Mouse (Mus musculus) kidney, embryonic 15.5 days (tissue): ENCODE measurements at regions not wholly inside any gene's neighbourhood (a gene's known extent, or its start where the extent isn't known, plus 50 kb on each side); places are given as distances from the start of the nearest gene placed in this dataset.
"Not testable (repeated sequence)": the region's sequence is repeated elsewhere in the genome, so short reads cannot be mapped to it uniquely, and the experiment has no call there.

Experiments
- ATAC-seq: fragments of 200-750 bp; cut with Nextera tagmentation; replicated peaks from 2 replicates; pipeline ENCODE4 v1.8.0; 2017; ENCODE audit warnings: moderate TSS enrichment; ENCODE audit not compliant: low FRiP score
- H3K27ac ChIP-seq: fragments of 300-500 bp; sonication (generic); 2 replicates; pipeline ENCODE4 v1.5.1; 2015; ENCODE audit warnings: mild to moderate bottlenecking, inconsistent platforms
- H3K27me3 ChIP-seq: fragments of 300-500 bp; sonication (generic); 2 replicates; pipeline ENCODE4 v1.6.1; 2015; ENCODE audit warnings: inconsistent platforms
- H3K36me3 ChIP-seq: fragments of 300-500 bp; sonication (generic); 2 replicates; pipeline ENCODE4 v1.6.1; 2015; ENCODE audit warnings: inconsistent platforms
- H3K4me1 ChIP-seq: fragments of 300-500 bp; sonication (generic); 2 replicates; pipeline ENCODE4 v1.6.1; 2015; ENCODE audit warnings: inconsistent platforms
- H3K4me2 ChIP-seq: fragments of 300-500 bp; sonication (generic); 2 replicates; pipeline ENCODE4 v1.6.1; 2015; ENCODE audit warnings: moderate library complexity, mild to moderate bottlenecking, inconsistent platforms
- H3K4me3 ChIP-seq: fragments of 300-500 bp; sonication (generic); replicated peaks from 2 replicates; pipeline ENCODE4 v1.5.1; 2015; ENCODE audit warnings: mild to moderate bottlenecking, inconsistent platforms
- H3K9ac ChIP-seq: fragments of 300-500 bp; sonication (generic); 2 replicates; pipeline ENCODE4 v1.6.1; 2015; ENCODE audit warnings: mild to moderate bottlenecking, inconsistent platforms
- H3K9me3 ChIP-seq: fragments of 300-500 bp; sonication (generic); replicated peaks from 2 replicates; pipeline ENCODE4 v1.6.1; 2016; ENCODE audit warnings: inconsistent platforms
- WGBS: fragments of 180-500 bp; shearing (Covaris S2); methylation state at CpG from one replicate; pipeline ENCODE4 v1.1.7; 2015; ENCODE audit warnings: mixed read lengths; 5-methylcytosine and 5-hydroxymethylcytosine counted together

- no peak for ATAC-seq
- H3K9me3 ChIP-seq: no peaks in the 10 kb centered on the region
- no peak overlapping the region for H3K9ac ChIP-seq
- 0 out of 2 replicates have a peak, but pooled peaks cover 13% of the 10 kb centered on the region for H3K27me3 ChIP-seq
- H3K36me3 ChIP-seq: no peaks in the 10 kb centered on the region
- no peak overlapping the region for H3K27ac ChIP-seq
- peaks cover 13% of the 10 kb centered on the region for H3K4me1 ChIP-seq
- H3K4me2 ChIP-seq: no peak overlapping the region
- 57% methylated on average over 14 of the region's 14 CpGs for WGBS
- no peak overlapping the region for H3K4me3 ChIP-seq
These were observed 95.2 kb downstream of the Fasl start for GRCm38 (mm10) chr1:161692836-161693767.

GRCm38 (mm10) chr1:161688946-161689345 lies 99.3 kb downstream of the Fasl start:
- Histone ChIP-seq H3K4me2 (no peak overlapping the region), H3K9me3 (no peaks in the 10 kb centered on the region), H3K27ac (0 out of 2 replicates have a peak overlapping the region, but pooled peaks have one; percentile 14), H3K27me3 (peaks cover 22% of the 10 kb centered on the region; the same call in 1 of the 2 replicates), H3K36me3 (no peaks in the 10 kb centered on the region), H3K4me1 (peaks cover 16% of the 10 kb centered on the region), H3K9ac (no peak overlapping the region), H3K4me3 (no peak overlapping the region)
- peak; percentile 92 for ATAC-seq
- WGBS: 2% methylated on average over 3 of the region's 3 CpGs

DNA sequence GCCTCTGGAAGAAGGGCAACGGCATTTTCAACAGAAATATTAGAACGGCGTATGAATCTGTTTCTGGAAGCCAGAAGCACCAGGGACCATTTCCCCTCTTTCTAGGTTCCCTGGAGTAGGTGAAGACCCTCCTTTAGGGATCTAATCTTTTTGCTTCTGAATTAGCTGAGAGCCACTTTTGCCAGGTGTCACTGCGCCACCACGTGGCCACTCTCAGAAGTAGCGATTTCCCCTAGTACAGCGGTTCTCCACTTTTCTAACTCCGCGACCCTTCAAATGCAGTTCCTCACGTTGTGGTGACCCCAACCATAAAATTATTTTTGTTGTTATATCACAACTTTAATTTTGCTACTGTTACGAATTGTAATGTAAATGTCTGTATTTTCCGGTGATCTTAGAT lies 100.7 kb downstream of the Fasl start:
- Histone ChIP-seq H3K9me3 (no peaks in the 10 kb centered on the region), H3K9ac (no peak overlapping the region), H3K36me3 (no peaks in the 10 kb centered on the region), H3K27me3 (peaks cover 22% of the 10 kb centered on the region; the same call in 1 of the 2 replicates), H3K4me3 (no peak overlapping the region), H3K4me1 (peaks cover 16% of the 10 kb centered on the region), H3K27ac (no peak overlapping the region), H3K4me2 (peak overlapping the region; percentile 34)
- 22% methylated on average over 12 of the region's 12 CpGs for WGBS
- ATAC-seq: no peak

DNA sequence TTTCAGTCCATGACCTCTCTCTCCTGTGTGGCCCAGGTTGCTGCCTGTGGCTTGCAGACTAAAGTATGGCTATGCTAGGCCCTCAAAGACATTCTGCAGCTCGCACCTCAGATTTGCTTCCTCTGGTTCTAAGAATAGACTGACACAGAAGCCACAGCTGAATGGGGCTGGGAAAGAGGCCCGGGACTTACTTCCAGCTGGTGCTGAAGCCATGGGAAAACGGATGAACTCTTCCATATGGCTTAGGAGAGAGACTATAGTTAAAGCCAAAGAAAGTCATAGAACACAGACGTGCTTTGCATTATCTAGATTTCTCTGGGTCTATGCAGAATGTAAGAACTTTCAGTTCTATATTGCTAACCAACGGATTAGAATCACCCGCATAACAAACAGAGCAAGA lies 107.7 kb downstream of the Fasl start:
- no peaks in the 10 kb centered on the region for H3K9me3 ChIP-seq
- H3K27me3 ChIP-seq: 0 out of 2 replicates have a peak, but pooled peaks cover 5% of the 10 kb centered on the region
- ATAC-seq: no peak
- no peak overlapping the region for H3K27ac ChIP-seq
- no peak overlapping the region for H3K4me2 ChIP-seq
- no peaks in the 10 kb centered on the region for H3K4me1 ChIP-seq
- H3K4me3 ChIP-seq: no peak overlapping the region
- H3K9ac ChIP-seq: no peak overlapping the region
- H3K36me3 ChIP-seq: no peaks in the 10 kb centered on the region
- WGBS: 74% methylated on average over 6 of the region's 6 CpGs

GRCm38 (mm10) chr1:161670937-161671336 lies 117.4 kb downstream of the Fasl start:
- H3K27ac ChIP-seq: no peak overlapping the region
- no peak overlapping the region for H3K4me2 ChIP-seq
- 89% methylated on average over 5 of the region's 5 CpGs for WGBS
- no peaks in the 10 kb centered on the region for H3K36me3 ChIP-seq
- H3K27me3 ChIP-seq: no peaks in the 10 kb centered on the region
- ATAC-seq: no peak
- no peak overlapping the region for H3K9ac ChIP-seq
- no peaks in the 10 kb centered on the region for H3K9me3 ChIP-seq
- H3K4me1 ChIP-seq: no peaks in the 10 kb centered on the region
- no peak overlapping the region for H3K4me3 ChIP-seq

GRCm38 (mm10) chr1:161664321-161664720 lies 124.0 kb downstream of the Fasl start:
- H3K4me2 ChIP-seq: no peak overlapping the region
- no peak for ATAC-seq
- 57% methylated on average over 3 of the region's 3 CpGs for WGBS
- H3K36me3 ChIP-seq: no peaks in the 10 kb centered on the region
- H3K27ac ChIP-seq: no peak overlapping the region
- H3K9ac ChIP-seq: no peak overlapping the region
- no peaks in the 10 kb centered on the region for H3K9me3 ChIP-seq
- no peak overlapping the region for H3K4me3 ChIP-seq
- H3K27me3 ChIP-seq: no peaks in the 10 kb centered on the region
- no peaks in the 10 kb centered on the region for H3K4me1 ChIP-seq

DNA sequence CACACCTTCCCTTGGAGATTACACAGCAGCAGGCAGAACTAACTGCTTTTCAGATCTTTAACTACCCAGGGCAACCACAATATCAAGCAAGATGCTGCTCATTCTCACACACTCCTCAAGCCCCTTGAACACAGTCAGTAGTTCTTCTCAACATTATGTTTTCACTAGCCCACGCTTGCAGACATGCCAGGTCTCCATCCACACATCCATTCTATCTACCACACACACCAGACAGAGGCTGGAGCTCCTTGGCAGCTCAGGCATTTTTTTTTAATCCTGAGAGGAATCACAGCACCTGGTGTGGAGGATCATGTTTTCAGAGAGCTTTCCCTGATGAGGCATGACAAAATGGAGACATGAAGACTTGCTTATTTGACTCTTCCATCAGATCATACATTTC lies 124.9 kb downstream of the Fasl start:
- ATAC-seq: no peak
- no peaks in the 10 kb centered on the region for H3K27me3 ChIP-seq
- no peaks in the 10 kb centered on the region for H3K9me3 ChIP-seq
- H3K9ac ChIP-seq: no peak overlapping the region
- no peaks in the 10 kb centered on the region for H3K36me3 ChIP-seq
- whole genome bisulfite sequencing: 76% methylated on average over 1 of the region's 1 CpGs
- H3K4me1 ChIP-seq: no peaks in the 10 kb centered on the region
- H3K4me3 ChIP-seq: no peak overlapping the region
- no peak overlapping the region for H3K27ac ChIP-seq
- no peak overlapping the region for H3K4me2 ChIP-seq

- Histone ChIP-seq H3K4me1 (no peaks in the 10 kb centered on the region), H3K9me3 (no peaks in the 10 kb centered on the region), H3K4me3 (no peak overlapping the region), H3K36me3 (no peaks in the 10 kb centered on the region), H3K4me2 (no peak overlapping the region), H3K9ac (no peak overlapping the region), H3K27ac (no peak overlapping the region), H3K27me3 (no peaks in the 10 kb centered on the region)
- WGBS: 82% methylated on average over 2 of the region's 2 CpGs
- ATAC-seq: no peak
These were observed 126.1 kb downstream of the Fasl start for GRCm38 (mm10) chr1:161662241-161662640.

GRCm38 (mm10) chr1:161657511-161657910 lies 130.8 kb downstream of the Fasl start:
- Histone ChIP-seq H3K27me3 (no peaks in the 10 kb centered on the region), H3K4me3 (no peak overlapping the region), H3K4me2 (no peak overlapping the region), H3K27ac (no peak overlapping the region), H3K9ac (no peak overlapping the region), H3K9me3 (no peaks in the 10 kb centered on the region), H3K36me3 (no peaks in the 10 kb centered on the region), H3K4me1 (no peaks in the 10 kb centered on the region)
- WGBS: 48% methylated on average over 1 of the region's 1 CpGs
- ATAC-seq: no peak

DNA sequence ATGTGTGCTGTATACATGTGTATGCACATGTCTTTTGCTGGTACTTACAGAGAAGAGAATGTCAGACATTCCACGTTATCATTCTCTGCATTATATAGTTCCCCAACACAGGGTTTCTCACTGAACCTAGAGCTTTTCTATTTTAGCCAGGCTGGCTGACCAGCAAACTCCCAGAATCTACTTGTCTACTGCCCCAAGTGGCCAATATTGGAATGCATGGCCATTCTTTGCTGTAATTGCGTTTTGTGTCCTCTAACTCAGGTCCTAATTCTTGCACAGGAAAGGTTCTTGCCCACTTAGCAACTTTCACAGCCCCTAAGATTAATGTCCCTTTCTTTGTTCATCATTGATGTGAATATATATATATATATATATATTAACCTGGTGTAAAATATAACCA lies 138.9 kb downstream of the Fasl start:
- Histone ChIP-seq H3K4me3 (no peak overlapping the region), H3K4me1 (no peaks in the 10 kb centered on the region), H3K9me3 (no peaks in the 10 kb centered on the region), H3K27me3 (no peaks in the 10 kb centered on the region), H3K27ac (no peak overlapping the region), H3K4me2 (no peak overlapping the region), H3K36me3 (no peaks in the 10 kb centered on the region), H3K9ac (no peak overlapping the region)
- WGBS: 67% methylated on average over 2 of the region's 2 CpGs
- ATAC-seq: no peak

DNA sequence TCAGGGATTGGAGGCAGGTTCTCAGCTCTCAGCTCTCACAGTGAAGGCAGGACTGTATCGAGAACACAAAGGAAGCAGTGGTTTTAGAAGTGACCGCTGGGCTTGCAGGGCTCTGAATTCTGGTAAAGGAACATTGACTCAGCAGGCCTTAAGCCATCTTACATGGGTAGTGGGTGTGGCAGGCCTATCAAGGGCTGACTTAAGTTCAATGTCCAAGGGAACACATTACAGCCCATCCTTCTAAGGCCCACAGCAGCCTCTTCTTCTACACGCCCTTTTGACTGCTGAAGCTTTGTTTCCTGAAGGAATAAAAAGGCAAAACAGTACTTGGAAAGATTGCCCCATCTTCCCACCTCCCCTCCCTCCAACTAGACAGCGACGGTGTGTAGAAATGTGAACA lies 137.6 kb downstream of the Tnfsf18 start:
- Histone ChIP-seq H3K9me3 (no peaks in the 10 kb centered on the region), H3K27me3 (no peaks in the 10 kb centered on the region), H3K4me1 (no peaks in the 10 kb centered on the region), H3K9ac (no peak overlapping the region), H3K4me2 (no peak overlapping the region), H3K4me3 (no peak overlapping the region), H3K27ac (no peak overlapping the region), H3K36me3 (no peaks in the 10 kb centered on the region)
- no peak for ATAC-seq
- WGBS: 91% methylated on average over 5 of the region's 5 CpGs

DNA sequence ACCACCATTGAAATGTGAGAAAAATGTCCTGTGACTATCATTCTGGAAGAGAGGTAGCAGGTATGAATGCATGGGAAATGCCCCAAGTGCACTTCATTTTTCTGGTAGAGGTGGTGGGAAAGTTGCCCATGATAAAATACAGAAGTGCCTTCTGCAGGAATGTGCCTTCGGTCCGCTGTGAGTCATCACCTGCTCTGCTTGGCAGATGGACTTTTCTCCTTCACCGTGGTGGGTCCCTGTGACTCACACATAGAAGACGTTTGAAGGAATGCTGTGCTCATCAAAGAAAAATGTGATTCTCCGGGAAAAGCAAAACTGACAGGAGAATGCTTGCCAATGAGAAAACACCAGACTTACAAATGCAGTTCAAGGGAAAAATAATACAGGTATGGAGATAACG lies 126.8 kb downstream of the Tnfsf18 start:
- no peaks in the 10 kb centered on the region for H3K9me3 ChIP-seq
- no peak for ATAC-seq
- 76% methylated on average over 6 of the region's 6 CpGs for WGBS
- H3K27ac ChIP-seq: no peak overlapping the region
- H3K4me1 ChIP-seq: no peaks in the 10 kb centered on the region
- no peaks in the 10 kb centered on the region for H3K36me3 ChIP-seq
- no peak overlapping the region for H3K4me2 ChIP-seq
- H3K4me3 ChIP-seq: no peak overlapping the region
- no peaks in the 10 kb centered on the region for H3K27me3 ChIP-seq
- no peak overlapping the region for H3K9ac ChIP-seq

DNA sequence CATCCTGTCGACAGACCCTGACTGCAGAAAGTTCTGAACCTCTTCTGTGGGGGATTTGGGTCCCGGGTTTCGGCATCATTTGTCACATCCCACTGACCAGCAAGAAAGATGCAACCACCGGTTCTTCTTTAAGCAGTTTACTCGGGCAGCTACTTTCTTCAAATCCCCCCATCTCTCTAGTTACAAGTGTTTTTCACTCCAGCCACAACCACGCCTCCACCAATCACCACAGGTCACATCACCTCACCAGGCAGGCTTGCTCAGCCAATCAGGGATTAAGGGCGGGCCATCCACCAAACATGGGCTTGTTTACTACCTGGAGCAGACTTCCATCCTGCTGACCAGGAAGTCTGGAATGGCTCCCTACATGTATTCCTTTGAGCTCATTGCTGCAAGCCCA lies 119.6 kb downstream of the Tnfsf18 start:
- H3K4me3 ChIP-seq, H3K9me3 ChIP-seq, ATAC-seq, H3K27me3 ChIP-seq, H3K4me2 ChIP-seq, H3K36me3 ChIP-seq, H3K27ac ChIP-seq, H3K9ac ChIP-seq, H3K4me1 ChIP-seq: not testable (repeated sequence)
- 89% methylated on average over 7 of the region's 7 CpGs for WGBS
